Mouse (Mus musculus) embryonic stem cell, embryonic (primary cell): ENCODE measurements around the gene Kcnb1.

Experiments
- CTCF ChIA-PET, 4 experiments: fragments of 300-600 bp in 2 of 4; fragments of 350-600 bp in 2 of 4; sonication (Branson Sonifier 250); formaldehyde crosslinking; loops; one replicate each; lab custom pipeline; 2022; ENCODE audit warnings: inconsistent platforms in 2 of 4; lab: Charles Lee
- POLR2A ChIA-PET, 4 experiments: fragments of 300-600 bp in 2 of 4; fragments of 350-600 bp in 2 of 4; sonication (Branson Sonifier 250); formaldehyde crosslinking; loops; one replicate each; lab custom pipeline; 2022; ENCODE audit warnings: antibody characterized with exemption in 4 of 4, inconsistent platforms in 1 of 4; lab: Charles Lee

Kcnb1 gene

GRCm38 (mm10) chr2:167190076-167190399, at the start of gene Kcnb1:
Gene Kcnb1, minus strand, starts transcription at chr2:167190155.
- ChIA-PET CTCF (interaction anchor here in 3 of 4 experiments (0.6 to 1.9 kb wide), 11 partner anchors 21 to 118 kb away, joined by 3 to 18 read pairs (median 3); no protein-coding TSS in a partner anchor), POLR2A (interaction anchor here in 3 of 4 experiments (1.1 to 1.9 kb wide), 8 partner anchors 12 to 127 kb away, joined by 3 to 10 read pairs (median 4); partner anchors contain the start of gene Znfx1 (in 2 of the 3))

- CTCF ChIA-PET: interaction anchor here in 2 of 4 experiments (0.7 to 1.0 kb wide), 4 partner anchors 11 to 40 kb away, joined by 3 to 4 read pairs (median 3); no protein-coding TSS in a partner anchor
- POLR2A ChIA-PET: interaction anchor here in 2 of 4 experiments (0.8 to 1.8 kb wide), 5 partner anchors 9 to 190 kb away, joined by 3 to 15 read pairs (median 3); no protein-coding TSS in a partner anchor
These were observed 49.3 kb upstream of the Kcnb1 start for GRCm38 (mm10) chr2:167239262-167239661.

GRCm38 (mm10) chr2:167237224-167237623, 47.3 kb upstream of the Kcnb1 start:
- CTCF ChIA-PET: interaction anchor here (0.6 to 3.8 kb wide), 23 partner anchors 8 to 423 kb away, joined by 3 to 23 read pairs (median 5); partner anchors contain the start of gene Snai1 (in 1 of the 4)
- POLR2A ChIA-PET: interaction anchor here (0.5 to 4.0 kb wide), 21 partner anchors 8 to 1129 kb away, joined by 3 to 28 read pairs (median 3); partner anchors contain the start of genes Ddx27 (in 1 of the 4) and Znfx1 (in 1 of the 4)

GRCm38 (mm10) chr2:167236174-167236573, 46.2 kb upstream of the Kcnb1 start:
- ChIA-PET POLR2A (interaction anchor here in 3 of 4 experiments (0.9 to 4.0 kb wide), 17 partner anchors 9 to 267 kb away, joined by 3 to 28 read pairs (median 4); no protein-coding TSS in a partner anchor), CTCF (interaction anchor here in 3 of 4 experiments (0.6 to 3.8 kb wide), 12 partner anchors 9 to 1643 kb away, joined by 3 to 23 read pairs (median 5); partner anchors contain the start of gene Snai1 (in 1 of the 3))

- ChIA-PET CTCF (interaction anchor here in 3 of 4 experiments (0.6 to 3.8 kb wide), 9 partner anchors 9 to 1642 kb away, joined by 3 to 23 read pairs (median 5); partner anchors contain the start of gene Snai1 (in 1 of the 3)), POLR2A (interaction anchor here in 3 of 4 experiments (0.5 to 4.0 kb wide), 16 partner anchors 8 to 275 kb away, joined by 3 to 28 read pairs (median 4); no protein-coding TSS in a partner anchor)
These were observed 45.5 kb upstream of the Kcnb1 start for GRCm38 (mm10) chr2:167235338-167236018.

- ChIA-PET CTCF (interaction anchor here in 2 of 4 experiments (0.7 to 2.0 kb wide), 3 partner anchors 12 to 45 kb away, joined by 3 to 6 read pairs (median 4); no protein-coding TSS in a partner anchor), POLR2A (interaction anchor here in 2 of 4 experiments (1.2 to 4.5 kb wide), 4 partner anchors 11 to 161 kb away, joined by 3 to 20 read pairs (median 6); no protein-coding TSS in a partner anchor)
These were observed 43.8 kb upstream of the Kcnb1 start for GRCm38 (mm10) chr2:167233771-167234170.

- CTCF ChIA-PET: interaction anchor here in 3 of 4 experiments (0.6 to 2.6 kb wide), 5 partner anchors 11 to 1066 kb away, joined by 4 to 23 read pairs (median 4); no protein-coding TSS in a partner anchor
- POLR2A ChIA-PET: interaction anchor here in 3 of 4 experiments (0.6 to 4.5 kb wide), 11 partner anchors 9 to 194 kb away, joined by 3 to 20 read pairs (median 4); no protein-coding TSS in a partner anchor
These were observed 43.0 kb upstream of the Kcnb1 start for GRCm38 (mm10) chr2:167233009-167233335.

GRCm38 (mm10) chr2:167232132-167233008, 42.4 kb upstream of the Kcnb1 start:
- CTCF ChIA-PET: interaction anchor here in 3 of 4 experiments (0.6 to 2.6 kb wide), 4 partner anchors 10 to 1066 kb away, joined by 4 to 23 read pairs (median 5); no protein-coding TSS in a partner anchor
- POLR2A ChIA-PET: interaction anchor here in 2 of 4 experiments (0.6 to 4.5 kb wide), 12 partner anchors 9 to 193 kb away, joined by 3 to 20 read pairs (median 4); no protein-coding TSS in a partner anchor

- POLR2A ChIA-PET: interaction anchor here in 3 of 4 experiments (0.6 to 4.5 kb wide), 18 partner anchors 8 to 215 kb away, joined by 3 to 20 read pairs (median 4); partner anchors contain the start of genes Znfx1 (in 2 of the 3), Ddx27 (in 1 of the 3) and Slc9a8 (in 1 of the 3)
- CTCF ChIA-PET: interaction anchor here in 3 of 4 experiments (0.6 to 1.9 kb wide), 8 partner anchors 8 to 159 kb away, joined by 3 to 10 read pairs (median 4); no protein-coding TSS in a partner anchor
These were observed 40.6 kb upstream of the Kcnb1 start for GRCm38 (mm10) chr2:167230554-167230953.

GRCm38 (mm10) chr2:167224937-167225336, 35.0 kb upstream of the Kcnb1 start:
- ChIA-PET POLR2A (interaction anchor here in 2 of 4 experiments (0.7 to 1.3 kb wide), 4 partner anchors 23 to 791 kb away, joined by 3 to 4 read pairs (median 4); partner anchors contain the start of gene Znfx1 (in 1 of the 2)), CTCF (interaction anchor here in 2 of 4 experiments (1.1 to 6.1 kb wide), 6 partner anchors 12 to 53 kb away, joined by 3 to 148 read pairs (median 3); no protein-coding TSS in a partner anchor)

GRCm38 (mm10) chr2:167224194-167224593, 34.2 kb upstream of the Kcnb1 start:
- ChIA-PET POLR2A (interaction anchor here in 2 of 4 experiments (0.6 to 5.0 kb wide), 6 partner anchors 12 to 790 kb away, joined by 3 to 28 read pairs (median 8); no protein-coding TSS in a partner anchor), CTCF (interaction anchor here in 3 of 4 experiments (1.0 to 6.1 kb wide), 9 partner anchors 11 to 194 kb away, joined by 3 to 148 read pairs (median 5); no protein-coding TSS in a partner anchor)

GRCm38 (mm10) chr2:167222152-167222551, 32.2 kb upstream of the Kcnb1 start:
- POLR2A ChIA-PET: interaction anchor here (0.6 to 6.3 kb wide), 71 partner anchors 8 to 429 kb away, joined by 3 to 75 read pairs (median 4); partner anchors contain the start of genes Slc9a8 (in 3 of the 4), Znfx1 (in 3 of the 4), B4galt5 (in 1 of the 4) and Stau1 (in 1 of the 4)
- CTCF ChIA-PET: interaction anchor here (0.5 to 6.1 kb wide), 128 partner anchors 8 to 673 kb away, joined by 3 to 148 read pairs (median 4); partner anchors contain the start of genes Ddx27 (in 1 of the 4), Kcnb1 (in 1 of the 4), Prex1 (in 1 of the 4) and Ptgis (in 1 of the 4)

GRCm38 (mm10) chr2:167221159-167221845, 31.3 kb upstream of the Kcnb1 start:
- ChIA-PET POLR2A (interaction anchor here (0.6 to 6.3 kb wide), 90 partner anchors 8 to 298 kb away, joined by 3 to 75 read pairs (median 4); partner anchors contain the start of genes Slc9a8 (in 3 of the 4), Ddx27 (in 2 of the 4), Znfx1 (in 2 of the 4) and B4galt5 (in 1 of the 4)), CTCF (interaction anchor here (0.5 to 6.1 kb wide), 99 partner anchors 8 to 674 kb away, joined by 3 to 148 read pairs (median 4); partner anchors contain the start of genes Ddx27 (in 1 of the 4), Kcnb1 (in 1 of the 4), Slc9a8 (in 1 of the 4) and Stau1 (in 1 of the 4))

- CTCF ChIA-PET: interaction anchor here (0.6 to 6.1 kb wide), 33 partner anchors 8 to 320 kb away, joined by 3 to 148 read pairs (median 5); partner anchors contain the start of gene Ddx27 (in 1 of the 4)
- POLR2A ChIA-PET: interaction anchor here (0.6 to 6.3 kb wide), 64 partner anchors 9 to 282 kb away, joined by 3 to 75 read pairs (median 5); partner anchors contain the start of genes Ddx27 (in 2 of the 4), Slc9a8 (in 2 of the 4) and Znfx1 (in 2 of the 4)
These were observed 30.8 kb upstream of the Kcnb1 start for GRCm38 (mm10) chr2:167220736-167221135.

GRCm38 (mm10) chr2:167219154-167219775, 29.3 kb upstream of the Kcnb1 start:
- CTCF ChIA-PET: interaction anchor here (0.6 to 6.1 kb wide), 26 partner anchors 18 to 330 kb away, joined by 3 to 148 read pairs (median 5); partner anchors contain the start of genes B4galt5 (in 1 of the 4) and Ddx27 (in 1 of the 4)

More at GRCm38 (mm10) chr2:167219154-167219775, 29.3 kb upstream of the Kcnb1 start:
- POLR2A ChIA-PET: interaction anchor here (0.6 to 6.3 kb wide), 32 partner anchors 9 to 205 kb away, joined by 3 to 75 read pairs (median 6); partner anchors contain the start of gene Znfx1 (in 1 of the 4)
